Mouse (Mus musculus): ENCODE data around the gene Gm17660. TPM values are rescaled to one million over a fixed set of nuclear protein-coding genes. Genes with fewer than 3 reads are reported as not detected.

Gene Gm17660
- polyA plus RNA-seq, 1 experiment: not detected

- 28% methylated on average over 12 of the region's 12 CpGs for WGBS
Observed at GRCm38 (mm10) chr5:104074388-104074787, 3.0 kb downstream of the Gm17660 start.

GRCm38 (mm10) chr5:104073602-104074001, 3.8 kb downstream of the Gm17660 start:
- no peak for TF ChIP-seq POLR2A (IDR thresholded peaks at IDR 0.05; ENCODE audit: borderline replicate concordance, insufficient read depth, low read length)
- TF ChIP-seq CTCF (IDR thresholded peaks at IDR 0.05; ENCODE audit: borderline replicate concordance, insufficient read depth, low read depth, low read length): no peak
- DNase-seq: no peak
- Histone ChIP-seq H3K27me3 (ENCODE audit: control insufficient read depth, insufficient read depth, low read length) (no peaks in the 10 kb centered on the region), H3K27ac (ENCODE audit: insufficient read depth, low read length) (no peak overlapping the region), H3K4me1 (ENCODE audit: control insufficient read depth, insufficient read depth, low read length) (no peaks in the 10 kb centered on the region), H3K4me3 (replicated peaks; ENCODE audit: insufficient read depth, low read depth, low read length) (no peak overlapping the region)
- WGBS: 83% methylated on average over 5 of the region's 5 CpGs

More at GRCm38 (mm10) chr5:104074388-104074787, 3.0 kb downstream of the Gm17660 start:
- Histone ChIP-seq H3K27ac (ENCODE audit: insufficient read depth, low read length) (no peak overlapping the region), H3K4me1 (ENCODE audit: control insufficient read depth, insufficient read depth, low read length) (no peaks in the 10 kb centered on the region), H3K4me3 (replicated peaks; ENCODE audit: insufficient read depth, low read depth, low read length) (no peak overlapping the region), H3K27me3 (ENCODE audit: control insufficient read depth, insufficient read depth, low read length) (no peaks in the 10 kb centered on the region)
- DNase-seq: peak; percentile 50 to 64
- no peak for TF ChIP-seq POLR2A (IDR thresholded peaks at IDR 0.05; ENCODE audit: borderline replicate concordance, insufficient read depth, low read length)
- peak; percentile 75 for TF ChIP-seq CTCF (IDR thresholded peaks at IDR 0.05; ENCODE audit: borderline replicate concordance, insufficient read depth, low read depth, low read length)

- WGBS: 30% methylated on average over 7 of the region's 8 CpGs
- Histone ChIP-seq H3K27ac (ENCODE audit: insufficient read depth, low read length) (no peak overlapping the region), H3K4me1 (ENCODE audit: control insufficient read depth, insufficient read depth, low read length) (no peaks in the 10 kb centered on the region), H3K27me3 (ENCODE audit: control insufficient read depth, insufficient read depth, low read length) (no peaks in the 10 kb centered on the region), H3K4me3 (replicated peaks; ENCODE audit: insufficient read depth, low read depth, low read length) (no peak overlapping the region)
- no peak for DNase-seq
- TF ChIP-seq CTCF (IDR thresholded peaks at IDR 0.05; ENCODE audit: borderline replicate concordance, insufficient read depth, low read depth, low read length): no peak
- TF ChIP-seq POLR2A (IDR thresholded peaks at IDR 0.05; ENCODE audit: borderline replicate concordance, insufficient read depth, low read length): no peak
Observed at GRCm38 (mm10) chr5:104072272-104072886, 5.0 kb downstream of the Gm17660 start.

- WGBS: 73% methylated on average over 4 of the region's 4 CpGs
- Histone ChIP-seq H3K27ac (ENCODE audit: insufficient read depth, low read length) (no peak overlapping the region), H3K4me1 (ENCODE audit: control insufficient read depth, insufficient read depth, low read length) (no peaks in the 10 kb centered on the region), H3K4me3 (replicated peaks; ENCODE audit: insufficient read depth, low read depth, low read length) (no peak overlapping the region), H3K27me3 (ENCODE audit: control insufficient read depth, insufficient read depth, low read length) (no peaks in the 10 kb centered on the region)
- DNase-seq: no peak
- no peak for TF ChIP-seq POLR2A (IDR thresholded peaks at IDR 0.05; ENCODE audit: borderline replicate concordance, insufficient read depth, low read length)
- TF ChIP-seq CTCF (IDR thresholded peaks at IDR 0.05; ENCODE audit: borderline replicate concordance, insufficient read depth, low read depth, low read length): no peak
Observed at GRCm38 (mm10) chr5:104071048-104071447, 6.4 kb downstream of the Gm17660 start.

GRCm38 (mm10) chr5:104068751-104069150, 8.7 kb downstream of the Gm17660 start:
- H3K4me1 ChIP-seq (ENCODE audit: control insufficient read depth, insufficient read depth, low read length): no peaks in the 10 kb centered on the region
- H3K27ac ChIP-seq (ENCODE audit: insufficient read depth, low read length): no peak overlapping the region
- no peak for DNase-seq
- no peak overlapping the region for H3K4me3 ChIP-seq (replicated peaks; ENCODE audit: insufficient read depth, low read depth, low read length)
- H3K27me3 ChIP-seq (ENCODE audit: control insufficient read depth, insufficient read depth, low read length): no peaks in the 10 kb centered on the region
- WGBS: 85% methylated on average over 7 of the region's 7 CpGs
- TF ChIP-seq POLR2A (IDR thresholded peaks at IDR 0.05; ENCODE audit: borderline replicate concordance, insufficient read depth, low read length) (no peak), CTCF (IDR thresholded peaks at IDR 0.05; ENCODE audit: borderline replicate concordance, insufficient read depth, low read depth, low read length) (peak; percentile 63)

- 89% methylated on average over 11 of the region's 11 CpGs for WGBS
- no peak for TF ChIP-seq POLR2A (IDR thresholded peaks at IDR 0.05; ENCODE audit: borderline replicate concordance, insufficient read depth, low read length)
- no peak for TF ChIP-seq CTCF (IDR thresholded peaks at IDR 0.05; ENCODE audit: borderline replicate concordance, insufficient read depth, low read depth, low read length)
- Histone ChIP-seq H3K27ac (ENCODE audit: insufficient read depth, low read length) (no peak overlapping the region; the same call in 1 of the 2 replicates), H3K4me1 (ENCODE audit: control insufficient read depth, insufficient read depth, low read length) (no peaks in the 10 kb centered on the region), H3K27me3 (ENCODE audit: control insufficient read depth, insufficient read depth, low read length) (no peaks in the 10 kb centered on the region), H3K4me3 (replicated peaks; ENCODE audit: insufficient read depth, low read depth, low read length) (no peak overlapping the region)
- DNase-seq: no peak
Observed at GRCm38 (mm10) chr5:104062773-104063551, 14.4 kb downstream of the Gm17660 start.

- H3K27ac ChIP-seq (ENCODE audit: insufficient read depth, low read length): no peak overlapping the region
- DNase-seq: peak in 1 of 2 experiments; percentile 33
- WGBS: 74% methylated on average over 13 of the region's 13 CpGs
- TF ChIP-seq CTCF (IDR thresholded peaks at IDR 0.05; ENCODE audit: borderline replicate concordance, insufficient read depth, low read depth, low read length) (no peak), POLR2A (IDR thresholded peaks at IDR 0.05; ENCODE audit: borderline replicate concordance, insufficient read depth, low read length) (no peak)
- H3K4me1 ChIP-seq (ENCODE audit: control insufficient read depth, insufficient read depth, low read length): no peaks in the 10 kb centered on the region
- H3K27me3 ChIP-seq (ENCODE audit: control insufficient read depth, insufficient read depth, low read length): no peaks in the 10 kb centered on the region
- H3K4me3 ChIP-seq (replicated peaks; ENCODE audit: insufficient read depth, low read depth, low read length): no peak overlapping the region
Observed at GRCm38 (mm10) chr5:104061936-104062772, 15.3 kb downstream of the Gm17660 start.
